Mouse (Mus musculus): ENCODE measurements around the gene Gm10300. TPM values are rescaled to one million over a fixed set of nuclear protein-coding genes. Genes with fewer than 3 reads are reported as not detected.

Gene Gm10300
- total and polyA plus RNA-seq, 2 experiments from 2014 or later: 0.18 TPM; not detected in 1

- Histone ChIP-seq H3K27ac (ENCODE audit: low read depth) (peak overlapping the region; percentile 59; the same call in 1 of the 2 replicates), H3K36me3 (replicated peaks; ENCODE audit: control insufficient read depth, insufficient read depth, low read length) (no peaks in the 10 kb centered on the region), H3K27me3 (ENCODE audit: control insufficient read depth, insufficient read depth, low read length) (no peaks in the 10 kb centered on the region), H3K9ac (replicated peaks; ENCODE audit: low read depth, low read length) (no peak overlapping the region), H3K4me1 (ENCODE audit: control insufficient read depth, insufficient read depth) (peaks cover 33% of the 10 kb centered on the region), H3K4me2 (ENCODE audit: low read depth, low read length) (no peak overlapping the region), H3K4me3 (ENCODE audit: low read depth, low read length) (no peak overlapping the region), H3K9me3 (replicated peaks; ENCODE audit: control insufficient read depth, low read length) (no peaks in the 10 kb centered on the region)
- ATAC-seq (ENCODE audit: insufficient read depth, low read depth): 0 out of 2 replicates have a peak, but pooled peaks have one; percentile 36
- WGBS: 69% methylated on average over 2 of the region's 2 CpGs
- peak; percentile 30 for DNase-seq (ENCODE audit: low spot score)
- TF ChIP-seq CTCF (IDR thresholded peaks at IDR 0.05; ENCODE audit: low read depth) (no peak), EP300 (IDR thresholded peaks at IDR 0.05; ENCODE audit: low read depth) (no peak)
Observed at GRCm38 (mm10) chr4:132038809-132039208, 35.7 kb upstream of the Gm10300 start.

DNA sequence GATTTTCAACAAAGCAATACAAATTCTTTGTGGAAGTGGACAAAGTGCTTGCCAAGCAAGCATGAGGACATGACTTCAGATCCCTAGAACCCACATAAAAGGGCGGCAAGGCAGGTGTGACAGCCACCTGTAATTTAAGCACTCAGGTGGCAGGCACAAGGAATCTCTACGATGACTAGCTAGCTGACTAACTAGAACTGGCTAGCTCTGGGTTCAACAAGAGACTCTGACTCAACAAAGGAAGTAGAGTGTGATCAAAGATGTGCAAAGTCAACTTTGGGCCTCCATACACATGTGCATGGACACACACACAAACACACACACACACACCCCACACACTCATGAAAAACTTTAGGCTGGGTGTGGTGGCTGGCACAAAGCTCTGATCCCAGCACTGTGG is 35.0 kb upstream of the Gm10300 start:
- Histone ChIP-seq H3K36me3 (replicated peaks; ENCODE audit: control insufficient read depth, insufficient read depth, low read length) (no peaks in the 10 kb centered on the region), H3K4me3 (ENCODE audit: low read depth, low read length) (no peak overlapping the region), H3K4me1 (ENCODE audit: control insufficient read depth, insufficient read depth) (peaks cover 38% of the 10 kb centered on the region)

GRCm38 (mm10) chr4:132039975-132040645 is 34.4 kb upstream of the Gm10300 start:
- H3K36me3 ChIP-seq (replicated peaks; ENCODE audit: control insufficient read depth, insufficient read depth, low read length): no peaks in the 10 kb centered on the region
- DNase-seq (ENCODE audit: low spot score): no peak
- no peak for ATAC-seq (ENCODE audit: insufficient read depth, low read depth)

More for the DNA sequence above, 35.0 kb upstream of the Gm10300 start:
- DNase-seq (ENCODE audit: low spot score) (no peak), ATAC-seq (ENCODE audit: insufficient read depth, low read depth) (no peak)
- no peak overlapping the region for H3K4me2 ChIP-seq (ENCODE audit: low read depth, low read length)
- WGBS: 92% methylated on average over 2 of the region's 2 CpGs
- H3K27ac ChIP-seq (ENCODE audit: low read depth): peak overlapping the region; percentile 59
- no peak overlapping the region for H3K9ac ChIP-seq (replicated peaks; ENCODE audit: low read depth, low read length)
- TF ChIP-seq EP300 (IDR thresholded peaks at IDR 0.05; ENCODE audit: low read depth) (no peak), CTCF (IDR thresholded peaks at IDR 0.05; ENCODE audit: low read depth) (no peak)
- no peaks in the 10 kb centered on the region for H3K27me3 ChIP-seq (ENCODE audit: control insufficient read depth, insufficient read depth, low read length)
- H3K9me3 ChIP-seq (replicated peaks; ENCODE audit: control insufficient read depth, low read length): no peaks in the 10 kb centered on the region

GRCm38 (mm10) chr4:132041471-132042332 is 32.8 kb upstream of the Gm10300 start:
- Histone ChIP-seq H3K9ac (replicated peaks; ENCODE audit: low read depth, low read length) (no peak overlapping the region), H3K4me2 (ENCODE audit: low read depth, low read length) (no peak overlapping the region), H3K36me3 (replicated peaks; ENCODE audit: control insufficient read depth, insufficient read depth, low read length) (no peaks in the 10 kb centered on the region), H3K27ac (ENCODE audit: low read depth) (no peak overlapping the region), H3K4me1 (ENCODE audit: control insufficient read depth, insufficient read depth) (peaks cover 38% of the 10 kb centered on the region), H3K9me3 (replicated peaks; ENCODE audit: control insufficient read depth, low read length) (no peaks in the 10 kb centered on the region), H3K27me3 (ENCODE audit: control insufficient read depth, insufficient read depth, low read length) (no peaks in the 10 kb centered on the region), H3K4me3 (ENCODE audit: low read depth, low read length) (no peak overlapping the region)
- ATAC-seq (ENCODE audit: insufficient read depth, low read depth) (no peak), DNase-seq (ENCODE audit: low spot score) (no peak)
- 85% methylated on average over 6 of the region's 6 CpGs for WGBS
- TF ChIP-seq EP300 (IDR thresholded peaks at IDR 0.05; ENCODE audit: low read depth) (no peak), CTCF (IDR thresholded peaks at IDR 0.05; ENCODE audit: low read depth) (no peak)

More at GRCm38 (mm10) chr4:132039975-132040645, 34.4 kb upstream of the Gm10300 start:
- H3K27ac ChIP-seq (ENCODE audit: low read depth): peak overlapping the region; percentile 59
- H3K27me3 ChIP-seq (ENCODE audit: control insufficient read depth, insufficient read depth, low read length): no peaks in the 10 kb centered on the region
- no peak overlapping the region for H3K4me2 ChIP-seq (ENCODE audit: low read depth, low read length)
- TF ChIP-seq CTCF (IDR thresholded peaks at IDR 0.05; ENCODE audit: low read depth): no peak
- no peak for TF ChIP-seq EP300 (IDR thresholded peaks at IDR 0.05; ENCODE audit: low read depth)
- no peak overlapping the region for H3K9ac ChIP-seq (replicated peaks; ENCODE audit: low read depth, low read length)
- H3K4me3 ChIP-seq (ENCODE audit: low read depth, low read length): no peak overlapping the region
- 65% methylated on average over 8 of the region's 8 CpGs for WGBS
- H3K9me3 ChIP-seq (replicated peaks; ENCODE audit: control insufficient read depth, low read length): no peaks in the 10 kb centered on the region
- peaks cover 38% of the 10 kb centered on the region for H3K4me1 ChIP-seq (ENCODE audit: control insufficient read depth, insufficient read depth)

DNA sequence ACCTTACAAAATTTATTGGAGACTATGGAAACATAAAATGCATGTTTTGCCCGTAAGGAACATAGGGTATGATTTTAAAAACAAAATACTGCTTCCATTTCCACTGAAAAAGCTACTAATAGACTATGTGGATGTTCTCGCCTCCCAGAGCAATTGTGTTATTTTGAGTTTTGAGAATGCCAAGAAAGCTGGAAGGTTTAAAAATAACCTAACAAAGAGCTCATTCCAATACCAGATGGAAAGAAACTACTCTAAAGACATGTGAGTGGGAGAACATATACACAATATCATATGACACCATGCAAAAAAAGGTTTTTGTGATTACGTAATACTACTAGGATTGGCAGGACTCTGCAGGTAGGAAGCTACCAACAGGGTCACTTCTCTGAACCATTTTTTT is 30.8 kb upstream of the Gm10300 start:
- Histone ChIP-seq H3K27me3 (ENCODE audit: control insufficient read depth, insufficient read depth, low read length) (no peaks in the 10 kb centered on the region), H3K36me3 (replicated peaks; ENCODE audit: control insufficient read depth, insufficient read depth, low read length) (no peaks in the 10 kb centered on the region), H3K9ac (replicated peaks; ENCODE audit: low read depth, low read length) (no peak overlapping the region), H3K4me1 (ENCODE audit: control insufficient read depth, insufficient read depth) (peaks cover 28% of the 10 kb centered on the region), H3K4me3 (ENCODE audit: low read depth, low read length) (no peak overlapping the region), H3K9me3 (replicated peaks; ENCODE audit: control insufficient read depth, low read length) (no peaks in the 10 kb centered on the region), H3K4me2 (ENCODE audit: low read depth, low read length) (0 out of 2 replicates have a peak overlapping the region, but pooled peaks have one; percentile 12), H3K27ac (ENCODE audit: low read depth) (no peak overlapping the region)
- 53% methylated on average over 3 of the region's 3 CpGs for WGBS
- TF ChIP-seq EP300 (IDR thresholded peaks at IDR 0.05; ENCODE audit: low read depth) (no peak), CTCF (IDR thresholded peaks at IDR 0.05; ENCODE audit: low read depth) (no peak)
- no peak for ATAC-seq (ENCODE audit: insufficient read depth, low read depth)
- DNase-seq (ENCODE audit: low spot score): no peak
